Mouse (Mus musculus) spleen, adult 2 months (tissue): Measurements from ENCODE around the gene Shf.

Source experiments
- CTCF ChIP-seq: fragments of 200-500 bp; IDR thresholded peaks from 2 replicates; pipeline ENCODE4 v1.5.1; 2011; ENCODE audit warnings: mild to moderate bottlenecking, inconsistent platforms; ENCODE audit not compliant: insufficient read depth, insufficient read length, insufficient replicate concordance; ENCODE audit errors: extremely low read depth
- POLR2A ChIP-seq: fragments of 200-500 bp; IDR thresholded peaks from 2 replicates; pipeline ENCODE4 v1.6.1; 2011; ENCODE audit warnings: low read depth, low read length, inconsistent platforms

DNA sequence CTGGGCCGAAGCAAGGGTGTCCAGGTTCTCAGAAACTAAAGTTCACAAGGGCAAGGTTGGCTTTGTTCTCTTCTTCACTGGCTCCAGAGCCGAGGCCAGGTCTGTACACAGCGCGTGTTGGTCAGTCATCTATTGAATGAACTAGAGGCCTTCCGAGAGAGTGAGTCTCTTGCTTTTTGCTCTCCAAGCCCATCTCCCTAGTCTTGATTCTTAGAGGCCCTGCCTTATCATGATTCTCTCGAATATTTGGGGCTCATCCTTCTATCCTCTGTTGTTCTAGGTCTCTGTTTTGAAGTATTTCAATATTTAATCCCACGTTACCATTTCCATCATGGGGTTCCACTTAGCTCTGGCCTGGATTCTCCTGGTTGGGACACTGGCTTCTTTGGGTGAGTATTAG, 53.6 kb downstream of the Shf start, which contains the start of gene Duox1:
- TF ChIP-seq CTCF (no peak), POLR2A (no peak)
